Mouse (Mus musculus): Measurements from ENCODE around the gene Hspa1l.
A peak's percentile ranks its signal among the peaks of the same experiment; 100 is the strongest.
"Not testable (repeated sequence)": the region's sequence is repeated elsewhere in the genome, so short reads cannot be mapped to it uniquely, and the experiment has no call there.

Gene Hspa1l

DNA sequence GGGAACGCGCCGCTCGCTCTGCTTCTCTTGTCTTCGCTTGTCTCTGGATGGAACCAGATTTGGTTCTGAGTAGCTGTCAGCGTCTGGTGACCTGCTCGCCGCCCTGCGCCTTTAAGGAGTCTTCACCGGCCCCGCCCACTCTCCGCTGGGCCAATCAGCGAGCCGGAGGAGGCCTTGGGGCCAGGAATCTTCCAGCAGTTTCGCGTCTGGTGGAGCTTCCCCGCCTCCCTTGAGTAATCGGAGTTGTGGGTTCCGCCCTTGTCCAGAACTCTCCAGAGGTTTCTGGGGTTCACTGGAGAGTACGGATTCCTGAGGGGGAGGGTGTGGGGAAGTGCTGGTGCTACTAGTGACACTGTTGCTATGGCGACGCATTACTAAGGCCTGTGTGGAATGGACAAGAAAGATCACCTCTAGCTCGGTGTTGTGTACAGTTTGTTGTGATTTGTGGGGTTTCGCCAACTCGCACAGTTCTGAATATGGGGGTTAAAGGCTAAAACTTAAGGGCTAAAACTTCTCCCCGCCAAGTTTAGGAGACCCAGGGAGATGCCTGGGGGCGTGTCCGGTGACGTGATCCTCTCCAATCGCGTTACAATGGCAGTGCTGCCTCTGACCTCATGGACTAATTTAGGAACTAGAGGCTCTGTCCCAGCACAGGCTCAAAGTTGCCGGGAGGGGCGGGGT is at the start of gene Hspa1l, which contains the start of gene Hspa1a:
Gene Hspa1l, plus strand, starts transcription at position 635 of the 681 bp plus-strand sequence.
Gene Hspa1a, minus strand, starts transcription at position 88 of the 681 bp plus-strand sequence.
- DNase-seq (ENCODE audit: low spot score), result peak; percentile 80

DNA sequence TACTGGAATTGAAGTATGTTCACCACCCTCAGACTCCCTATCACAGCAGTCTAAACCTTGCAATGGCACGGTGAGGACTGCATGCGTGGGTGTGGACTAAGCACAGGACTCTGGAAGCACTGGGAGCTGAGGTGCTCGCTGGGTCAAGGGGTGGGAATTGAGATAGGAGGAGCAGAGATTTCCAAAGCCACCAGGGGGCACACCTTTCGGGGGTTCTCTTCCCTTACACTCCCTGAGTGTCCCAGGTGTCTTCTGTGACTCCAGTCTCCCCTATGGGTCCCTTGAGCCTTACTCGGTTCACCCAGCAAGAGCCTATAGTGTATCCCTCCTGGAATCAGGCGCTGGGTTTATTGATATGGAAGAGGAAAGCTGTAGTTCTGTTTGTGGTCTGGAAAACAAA is 49.6 kb upstream of the Hspa1l start:
- no peak for DNase-seq (ENCODE audit: low spot score)

DNA sequence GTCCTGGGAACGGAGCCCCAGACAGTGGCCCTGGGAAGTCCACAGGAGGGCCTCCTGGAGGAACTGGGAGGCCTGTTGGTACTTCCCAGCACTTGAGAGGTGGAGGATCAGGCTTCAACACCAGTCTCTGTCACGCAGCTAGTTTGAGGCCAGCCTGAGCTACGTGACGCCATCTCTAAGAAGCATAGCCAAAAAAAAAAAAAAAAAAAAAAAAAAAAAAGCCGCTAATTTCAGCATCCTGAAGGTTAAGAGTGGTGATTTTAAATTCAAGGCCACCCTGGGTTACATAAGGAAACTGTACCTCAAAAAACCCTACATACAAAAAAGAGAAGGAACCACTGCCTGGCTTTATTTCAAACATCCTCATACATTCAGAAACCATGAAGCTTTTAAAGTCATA is 48.2 kb upstream of the Hspa1l start:
- DNase-seq (ENCODE audit: low spot score), result no peak

DNA sequence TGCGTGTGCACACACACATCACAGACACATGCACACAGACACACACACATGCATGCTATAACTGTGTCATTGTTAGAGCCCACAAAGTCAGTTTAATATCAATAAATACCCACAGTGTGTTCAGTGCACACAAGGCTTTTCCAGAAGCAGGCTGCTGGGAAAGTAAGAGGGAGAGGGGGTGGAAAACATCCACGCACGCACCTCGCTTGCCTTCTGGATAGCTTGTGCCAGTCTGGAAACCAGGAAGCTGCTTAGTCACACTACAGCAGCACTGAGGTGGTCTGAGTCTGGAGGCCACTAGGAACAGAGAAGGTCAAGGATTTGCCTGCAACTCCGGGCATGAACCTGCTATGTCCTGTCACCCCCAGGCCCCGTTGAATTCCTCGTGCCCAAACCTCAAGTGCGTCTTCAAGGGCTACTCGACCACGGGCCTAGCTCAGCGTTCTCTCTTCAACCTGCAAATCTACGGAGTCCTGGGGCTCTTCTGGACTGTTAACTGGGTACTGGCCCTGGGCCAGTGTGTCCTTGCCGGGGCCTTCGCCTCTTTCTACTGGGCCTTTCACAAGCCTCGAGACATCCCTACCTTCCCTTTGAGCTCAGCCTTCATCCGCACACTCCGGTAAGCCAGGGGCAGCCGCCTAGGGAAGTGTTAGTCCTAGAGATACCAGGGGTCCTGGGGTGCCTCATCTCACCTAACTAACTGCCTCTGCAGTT is 45.0 kb upstream of the Hspa1l start:
- DNase-seq (ENCODE audit: low spot score), result no peak

DNA sequence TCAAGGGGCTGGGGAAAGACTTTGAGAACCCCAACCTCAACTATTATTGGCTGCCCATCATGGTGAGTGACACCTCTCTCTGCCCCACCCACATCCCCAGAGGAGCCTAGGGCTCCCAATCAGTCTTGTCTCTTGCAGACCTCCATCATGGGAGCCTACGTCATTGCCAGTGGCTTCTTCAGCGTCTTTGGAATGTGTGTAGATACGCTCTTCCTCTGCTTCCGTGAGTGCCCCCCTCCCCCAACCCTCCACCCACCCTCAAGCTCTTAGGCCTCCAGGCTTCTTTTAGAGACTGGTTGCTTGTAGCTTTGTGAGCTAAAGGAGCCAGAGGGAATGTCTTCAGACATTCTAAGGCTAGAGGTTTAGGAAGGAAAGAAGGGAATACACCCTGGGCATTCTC is 43.7 kb upstream of the Hspa1l start:
- no peak for DNase-seq (ENCODE audit: low spot score)

DNA sequence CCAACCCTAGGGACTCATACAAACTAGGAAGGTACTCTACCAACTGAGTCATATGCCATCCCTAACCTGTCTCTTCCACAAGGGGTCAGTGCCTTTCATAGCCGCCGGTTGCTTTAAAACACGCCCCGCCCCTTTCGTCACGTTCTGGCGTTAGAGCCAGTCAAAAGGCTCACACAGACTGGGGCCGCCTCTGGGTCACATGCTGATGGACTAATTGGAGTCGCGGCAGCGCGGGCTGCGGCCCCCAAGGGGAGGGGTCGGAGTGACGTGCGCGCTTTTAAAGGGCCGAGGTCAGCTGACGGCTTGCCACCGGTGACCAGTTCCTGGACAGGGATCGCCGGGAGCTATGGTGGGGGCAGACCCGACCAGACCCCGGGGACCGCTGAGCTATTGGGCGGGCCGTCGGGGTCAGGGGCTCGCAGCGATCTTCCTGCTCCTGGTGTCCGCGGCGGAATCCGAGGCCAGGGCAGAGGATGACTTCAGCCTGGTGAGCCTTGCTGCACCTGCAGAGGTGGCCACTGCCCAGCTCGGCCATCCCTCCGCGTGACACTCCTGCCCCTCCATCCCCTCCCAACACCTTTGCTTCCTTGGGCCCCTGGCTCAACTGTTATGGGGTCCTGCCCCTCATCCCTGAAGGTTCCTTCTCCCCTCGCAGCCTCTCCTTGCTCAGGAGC is 41.3 kb upstream of the Hspa1l start, which contains the start of gene Neu1:
Gene Neu1, plus strand, starts transcription at position 193 of the 674 bp plus-strand sequence.
- peak; percentile 97 for DNase-seq (ENCODE audit: low spot score)

DNA sequence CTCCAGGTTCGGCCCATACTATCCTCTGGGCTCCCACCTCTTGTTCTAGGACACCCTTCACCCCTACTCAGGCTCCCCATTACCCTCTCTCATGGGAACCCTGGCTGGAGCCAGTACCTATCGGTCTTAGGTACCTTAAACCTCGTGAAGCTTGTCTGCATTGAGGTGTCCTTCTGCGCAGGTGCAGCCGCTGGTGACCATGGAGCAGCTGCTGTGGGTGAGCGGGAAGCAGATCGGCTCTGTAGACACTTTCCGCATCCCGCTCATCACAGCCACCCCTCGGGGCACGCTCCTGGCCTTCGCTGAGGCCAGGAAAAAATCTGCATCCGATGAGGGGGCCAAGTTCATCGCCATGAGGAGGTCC is 40.8 kb upstream of the Hspa1l start:
- DNase-seq (ENCODE audit: low spot score), result peak; percentile 35

DNA sequence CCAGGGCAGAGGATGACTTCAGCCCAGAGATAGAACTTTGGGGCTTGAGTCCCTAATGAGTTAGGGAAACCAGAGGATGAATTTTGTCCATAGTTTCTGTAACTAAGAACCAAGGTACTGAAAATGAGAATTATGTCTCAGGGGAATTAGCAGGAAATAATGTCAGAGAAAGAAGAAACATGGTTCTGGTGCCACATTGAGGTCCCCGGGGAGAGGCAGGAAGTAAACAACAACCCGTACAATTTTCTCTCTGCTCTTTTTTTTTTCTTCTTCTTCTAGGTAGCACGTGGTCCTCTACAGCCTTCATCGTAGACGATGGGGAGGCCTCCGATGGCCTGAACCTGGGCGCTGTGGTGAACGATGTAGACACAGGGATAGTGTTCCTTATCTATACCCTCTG is 40.2 kb upstream of the Hspa1l start:
- DNase-seq (ENCODE audit: low spot score), result no peak

DNA sequence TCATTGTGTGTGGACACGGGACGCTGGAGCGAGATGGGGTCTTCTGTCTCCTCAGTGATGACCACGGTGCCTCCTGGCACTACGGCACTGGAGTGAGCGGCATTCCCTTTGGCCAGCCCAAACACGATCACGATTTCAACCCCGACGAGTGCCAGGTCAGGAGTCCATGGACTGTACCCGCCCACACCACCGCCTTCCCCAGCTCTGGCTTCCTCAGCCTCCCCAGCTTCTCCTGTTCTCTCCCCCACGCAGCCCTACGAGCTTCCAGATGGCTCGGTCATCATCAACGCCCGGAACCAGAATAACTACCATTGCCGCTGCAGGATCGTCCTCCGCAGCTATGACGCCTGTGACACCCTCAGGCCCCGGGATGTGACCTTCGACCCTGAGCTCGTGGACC is 38.5 kb upstream of the Hspa1l start:
- no peak for DNase-seq (ENCODE audit: low spot score)

DNA sequence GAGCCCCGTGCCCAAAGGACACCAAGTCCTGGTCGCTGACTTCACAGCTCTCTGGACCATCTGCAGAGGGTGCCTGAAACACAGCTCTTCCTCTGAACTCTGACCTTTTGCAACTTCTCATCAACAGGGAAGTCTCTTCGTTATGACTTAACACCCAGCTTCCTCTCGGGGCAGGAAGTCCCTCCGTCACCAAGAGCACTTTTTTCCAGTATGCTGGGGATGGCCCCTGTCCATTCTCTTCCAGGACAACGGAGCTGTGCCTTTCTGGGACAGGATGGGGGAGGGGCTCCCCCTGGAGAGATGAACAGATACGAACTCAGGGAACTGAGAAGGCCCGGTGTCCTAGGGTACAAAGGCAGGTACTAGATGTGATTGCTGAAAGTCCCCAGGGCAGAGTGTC is 37.7 kb upstream of the Hspa1l start:
- no peak for DNase-seq (ENCODE audit: low spot score)

DNA sequence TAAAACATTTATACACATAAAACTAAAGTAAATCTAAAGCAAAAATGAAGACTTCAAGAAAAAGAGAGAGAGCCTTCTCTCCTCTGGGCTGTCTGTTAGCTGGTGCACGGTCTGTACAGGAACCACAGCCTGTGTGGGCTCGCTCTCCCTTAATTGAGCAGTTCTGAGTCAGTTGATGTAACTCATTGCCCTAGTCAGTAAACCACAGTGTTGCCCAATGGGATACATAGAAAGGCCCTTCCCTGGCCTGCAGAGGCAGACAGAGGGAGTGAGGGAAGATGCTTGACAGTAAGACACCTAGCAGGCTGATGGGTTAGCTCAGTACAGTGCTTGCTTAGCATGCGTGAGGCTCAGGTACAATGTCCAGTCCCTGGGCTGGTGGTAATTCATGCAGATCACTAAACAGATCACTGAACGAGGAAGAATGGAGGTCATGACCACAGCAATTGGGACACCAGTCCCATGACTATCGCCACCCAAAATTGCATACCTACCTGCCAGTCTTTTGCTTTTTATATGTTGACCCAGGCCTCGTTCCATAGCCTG is 34.5 kb upstream of the Hspa1l start:
- no peak for DNase-seq (ENCODE audit: low spot score)

DNA sequence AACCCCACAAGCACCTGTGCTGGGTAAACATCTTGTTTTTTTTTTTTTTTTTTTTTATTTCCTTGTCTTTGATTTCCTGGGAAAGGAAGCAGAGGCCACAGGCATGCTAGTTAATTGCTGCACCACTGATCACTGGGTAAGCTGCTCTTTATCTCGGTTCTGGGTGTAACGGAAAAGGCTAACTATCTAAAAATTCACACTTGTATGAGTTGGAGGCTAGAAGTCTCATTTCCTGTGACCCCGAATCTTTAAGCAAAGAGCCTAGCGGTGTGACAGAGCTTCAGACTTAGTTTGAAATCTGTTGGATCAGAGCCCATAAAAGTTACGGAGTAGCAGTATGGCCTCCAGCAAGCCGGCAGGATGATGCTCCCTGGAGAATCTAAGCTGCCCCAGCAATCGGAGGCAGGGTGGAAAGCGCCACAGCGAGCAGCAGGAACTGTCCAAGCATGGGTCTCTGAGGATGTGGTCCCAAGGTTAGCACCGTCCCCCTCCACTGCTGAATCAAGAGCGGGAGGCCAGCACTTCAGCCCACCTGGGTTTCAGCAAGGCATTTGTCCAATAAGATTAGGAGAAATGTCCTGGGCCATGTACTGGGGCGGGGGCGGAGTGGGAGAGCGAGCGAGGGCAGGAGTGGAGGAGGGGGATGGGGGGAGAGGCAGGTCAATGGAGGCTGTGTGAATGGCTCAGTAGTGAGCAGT is 31.0 kb upstream of the Hspa1l start:
- peak; percentile 25 for DNase-seq (ENCODE audit: low spot score)

DNA sequence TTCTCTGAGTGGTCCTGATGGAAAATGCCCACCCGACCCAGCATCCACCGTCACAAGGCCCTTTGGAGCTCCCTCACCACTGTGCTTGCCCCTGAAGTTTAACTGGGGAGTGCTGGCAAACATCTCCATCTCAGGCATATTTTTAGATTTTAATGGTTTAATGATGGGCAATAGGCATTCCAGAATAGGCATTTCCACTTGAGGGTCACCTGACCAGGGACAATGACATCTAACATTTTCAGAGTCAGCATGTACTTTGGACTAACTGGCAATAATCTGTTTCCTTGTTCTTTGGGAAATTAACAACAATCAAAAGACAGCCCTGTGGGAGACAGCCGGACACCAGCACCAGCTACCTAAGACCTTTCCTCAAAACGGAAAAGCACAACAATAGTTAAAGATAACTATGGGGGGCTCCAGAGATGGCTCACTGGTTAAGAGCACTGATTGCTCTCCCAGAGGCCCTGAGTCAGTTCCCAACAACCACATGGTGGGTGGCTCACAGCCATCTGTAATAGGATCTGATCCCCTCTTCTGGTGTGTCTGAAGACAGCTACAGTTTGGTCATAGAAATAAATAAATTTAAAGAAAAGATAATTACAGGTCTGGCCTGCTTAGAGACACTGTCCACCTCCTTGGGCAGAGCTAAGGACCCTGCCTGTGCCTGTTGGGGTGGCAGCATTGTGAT is 29.2 kb upstream of the Hspa1l start:
- DNase-seq (ENCODE audit: low spot score), result no peak

DNA sequence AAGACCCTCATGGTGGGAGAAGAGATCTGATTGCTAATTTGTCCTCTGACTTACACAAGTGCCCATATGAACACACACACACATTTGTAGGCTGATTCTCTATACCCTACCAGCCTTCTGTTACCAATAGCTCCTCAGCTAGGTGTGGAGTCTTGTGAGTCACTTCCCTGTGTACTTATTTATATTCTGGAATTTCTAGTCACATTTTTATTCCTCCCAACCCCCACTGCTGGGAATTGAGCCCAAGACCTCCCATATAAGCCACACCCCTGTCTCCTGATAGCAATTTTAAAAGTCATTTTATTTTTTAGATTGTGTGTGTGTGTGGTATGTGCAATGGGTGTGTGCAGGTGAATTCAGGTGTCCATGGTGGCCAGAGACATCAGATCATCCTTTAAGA is 28.1 kb upstream of the Hspa1l start:
- DNase-seq (ENCODE audit: low spot score), result no peak

DNA sequence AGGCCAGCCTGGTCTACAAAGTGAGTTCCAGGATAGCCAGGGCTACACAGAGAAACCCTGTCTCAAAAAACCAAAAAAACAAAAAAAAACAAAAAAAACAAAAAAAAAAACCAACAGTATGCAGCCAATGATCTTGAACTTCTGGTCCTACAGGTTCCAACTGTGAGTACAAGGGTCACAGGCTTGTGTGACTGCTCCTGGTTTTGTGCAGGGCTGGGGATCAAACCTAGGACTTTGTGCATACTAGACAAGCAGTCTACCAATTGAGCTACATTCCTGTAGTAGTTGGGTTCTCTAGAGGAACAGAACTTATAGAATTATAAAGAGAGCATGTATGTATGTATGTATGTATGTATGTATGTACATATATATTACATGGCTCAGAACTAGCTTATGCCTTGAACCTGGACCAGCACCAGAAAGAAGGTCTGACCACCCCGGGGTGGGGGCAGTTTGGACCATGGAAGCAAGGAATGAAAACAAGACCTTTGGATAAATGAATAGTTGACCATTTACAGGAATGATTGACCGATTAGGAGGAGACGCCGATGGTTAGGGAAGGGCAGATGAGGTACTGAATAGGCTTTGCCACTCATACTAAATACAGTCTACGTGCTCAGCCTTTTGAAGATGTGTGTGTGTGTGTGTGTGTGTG is 25.9 kb upstream of the Hspa1l start:
- DNase-seq (ENCODE audit: low spot score), result no peak

DNA sequence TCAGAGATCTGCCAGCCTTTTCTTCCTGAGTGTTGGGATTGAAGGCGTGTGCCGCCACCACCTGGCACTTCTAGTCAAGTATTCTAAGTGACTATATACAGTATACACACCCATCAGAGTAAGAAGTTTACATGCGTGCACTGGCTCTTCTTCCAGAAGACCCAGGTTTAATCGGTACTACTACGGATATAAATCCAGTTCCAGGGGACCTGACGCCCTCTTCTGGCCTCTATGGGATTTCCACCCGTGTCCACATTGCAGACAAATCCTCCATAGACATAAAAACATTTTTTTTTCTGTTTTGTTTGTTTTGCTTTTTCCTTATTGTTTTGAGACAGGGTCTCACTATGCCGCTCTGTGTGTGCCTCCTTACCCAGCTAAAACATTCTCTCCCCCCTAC is 24.9 kb upstream of the Hspa1l start:
- DNase-seq (ENCODE audit: low spot score), result no peak

DNA sequence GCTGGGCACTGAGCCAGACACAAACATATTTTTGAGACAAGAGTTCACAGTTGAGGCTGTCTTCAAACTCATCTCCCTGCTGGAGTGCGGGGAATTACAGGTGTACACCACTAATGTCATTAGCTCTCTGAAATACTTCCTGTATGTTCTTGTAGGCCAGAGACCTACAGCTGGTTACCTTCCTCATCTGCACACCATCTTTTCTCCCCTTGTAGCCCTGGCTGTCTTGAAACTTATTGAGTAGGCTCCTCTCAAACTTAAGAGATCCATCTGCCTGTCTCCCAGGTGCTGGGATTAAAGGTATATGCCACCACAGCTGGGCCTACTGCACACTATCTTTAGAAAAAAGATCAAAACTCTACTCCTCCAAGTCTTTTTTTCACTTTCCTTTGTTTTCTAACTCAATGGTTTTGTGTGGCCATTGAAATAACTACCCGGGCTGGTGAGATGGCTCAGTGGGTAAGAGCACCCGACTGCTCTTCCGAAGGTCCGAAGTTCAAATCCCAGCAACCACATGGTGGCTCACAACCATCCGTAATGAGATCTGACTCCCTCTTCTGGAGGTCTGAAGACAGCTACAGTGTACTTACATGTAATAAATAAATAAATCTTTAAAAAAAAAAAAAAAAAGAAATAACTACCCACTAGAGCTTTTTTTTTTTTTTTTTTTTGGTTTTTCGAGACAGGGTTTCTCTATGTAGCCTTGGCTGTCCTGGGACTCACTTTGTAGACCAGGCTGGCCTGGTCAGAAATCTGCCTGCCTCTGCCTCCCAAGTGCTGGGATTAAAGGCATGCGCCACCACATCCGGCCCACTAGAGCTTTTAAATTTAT is 23.6 kb upstream of the Hspa1l start:
- DNase-seq (ENCODE audit: low spot score), result not testable (repeated sequence)

DNA sequence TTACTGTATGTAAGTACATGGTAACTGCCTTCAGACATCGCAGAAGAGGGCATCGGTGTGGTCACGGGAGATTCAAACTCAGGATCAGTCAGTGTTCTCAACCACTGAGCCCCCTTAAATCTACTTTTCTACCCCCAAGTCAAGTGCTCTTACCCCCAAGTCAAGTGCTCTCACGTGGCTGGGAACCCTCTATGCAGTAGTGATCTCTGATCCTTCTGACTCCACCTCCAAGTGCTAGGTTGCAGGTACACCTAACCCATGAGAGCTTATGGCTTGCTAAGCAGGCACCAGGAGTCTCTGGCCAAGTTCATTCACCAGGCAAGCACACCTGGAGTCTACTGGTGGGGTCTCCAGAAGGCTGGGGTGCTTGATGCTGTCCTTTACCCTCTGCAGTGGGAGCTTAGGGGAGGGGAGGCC is 22.9 kb upstream of the Hspa1l start:
- DNase-seq (ENCODE audit: low spot score), result no peak

DNA sequence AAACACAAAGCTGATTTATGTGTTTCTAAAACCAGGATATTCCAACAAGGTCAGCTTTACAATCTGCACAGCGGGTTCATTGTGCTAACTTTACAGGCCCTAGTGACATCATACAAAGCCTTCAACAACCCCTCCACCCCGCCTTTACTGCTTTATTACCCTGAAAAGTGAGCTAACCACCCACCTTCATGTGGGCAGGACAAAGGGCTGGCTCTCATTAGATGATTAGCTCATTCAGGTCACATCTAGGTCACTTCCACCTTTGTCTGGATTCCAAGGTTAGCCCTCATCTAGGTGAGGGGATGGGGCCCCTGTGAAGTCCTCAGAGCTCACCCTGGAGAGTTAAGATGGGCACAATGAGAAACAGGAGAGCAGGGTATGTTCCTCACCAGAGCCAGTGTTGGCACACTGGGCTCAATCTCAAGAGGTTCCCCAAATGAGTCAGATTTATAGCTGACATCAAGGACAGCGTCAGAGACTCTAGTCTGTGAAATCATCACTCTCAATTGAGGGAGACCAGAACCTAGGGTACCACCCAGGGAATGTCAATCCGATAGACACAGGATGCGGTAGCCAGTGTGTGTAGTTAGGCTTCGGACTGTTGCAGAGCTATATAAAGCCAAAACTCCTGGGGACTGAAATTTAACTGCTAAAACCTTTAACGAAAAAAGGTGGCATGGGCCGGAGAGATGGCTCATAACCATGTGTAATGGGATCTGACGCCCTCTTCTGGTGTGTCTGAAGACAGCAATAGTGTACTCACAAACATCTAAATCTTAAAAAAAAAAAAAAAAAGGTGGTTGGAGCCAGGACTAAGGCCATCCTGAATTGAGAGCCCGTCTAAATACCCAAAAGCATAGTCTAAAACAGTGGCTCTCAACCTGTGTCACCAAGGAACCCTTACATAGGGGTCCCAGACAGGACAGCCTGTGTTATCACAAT is 21.7 kb upstream of the Hspa1l start:
- no peak for DNase-seq (ENCODE audit: low spot score)
